Mouse (Mus musculus) cerebellum, postnatal 14 days (tissue): ENCODE results near the gene Wdhd1.

Experiments
- DNase-seq, 2 experiments: peaks; one replicate each; pipeline ENCODE4 v3.0.0; 2021; ENCODE audit warnings: mixed read lengths in 2 of 2

Wdhd1 gene

DNA sequence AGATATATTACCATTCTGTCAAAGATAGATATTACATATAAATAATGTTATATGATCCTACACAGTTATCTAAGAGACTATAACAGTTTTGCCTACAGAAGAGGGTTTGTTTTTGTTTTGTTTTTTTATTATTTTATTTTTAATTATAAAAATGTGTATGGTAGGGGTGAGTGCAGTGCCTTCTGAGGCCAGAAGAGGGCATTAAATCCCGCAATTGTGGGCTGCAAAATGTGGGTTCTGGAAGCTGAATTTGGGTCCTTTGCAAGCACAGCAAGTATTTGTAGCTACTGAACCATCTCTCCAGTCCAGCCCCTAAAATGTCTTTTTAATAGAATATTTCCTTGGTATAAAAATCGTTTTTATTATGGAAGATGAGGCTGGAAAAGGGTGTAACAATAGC lies 2.4 kb upstream of the Wdhd1 start:
- peak in 1 of 2 experiments; percentile 14 for DNase-seq

DNA sequence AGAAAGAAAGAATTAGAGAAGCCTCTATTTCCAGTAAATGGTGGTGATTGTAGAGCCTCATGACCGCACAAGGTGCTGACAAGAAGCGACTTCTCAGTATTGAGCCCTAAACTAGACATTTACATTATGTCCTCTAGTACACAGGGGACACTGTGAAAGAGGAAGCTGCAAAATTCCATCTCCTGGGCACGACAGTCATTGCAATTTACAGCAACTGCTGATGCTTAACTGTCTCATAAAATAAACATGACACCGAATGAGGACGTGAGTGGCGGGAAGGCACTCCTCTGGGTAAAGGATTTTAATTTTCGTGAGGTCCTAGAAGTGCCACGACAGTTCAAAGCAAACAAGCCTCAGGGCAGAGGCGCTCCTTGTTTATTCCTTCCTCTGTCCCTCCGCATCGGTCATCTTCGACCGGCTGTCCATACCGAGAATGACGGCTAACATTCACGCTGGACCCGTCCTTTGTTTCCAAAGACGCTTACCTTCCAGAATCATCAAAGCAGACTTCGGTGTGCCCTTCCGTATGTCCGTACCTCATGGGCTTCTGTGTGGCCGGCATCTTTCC lies 537 bp downstream of the Wdhd1 start:
- no peak for DNase-seq

GRCm38 (mm10) chr14:47275417-47275816 lies 1.2 kb downstream of the Wdhd1 start:
- peak in 1 of 2 experiments; percentile 13 for DNase-seq

DNA sequence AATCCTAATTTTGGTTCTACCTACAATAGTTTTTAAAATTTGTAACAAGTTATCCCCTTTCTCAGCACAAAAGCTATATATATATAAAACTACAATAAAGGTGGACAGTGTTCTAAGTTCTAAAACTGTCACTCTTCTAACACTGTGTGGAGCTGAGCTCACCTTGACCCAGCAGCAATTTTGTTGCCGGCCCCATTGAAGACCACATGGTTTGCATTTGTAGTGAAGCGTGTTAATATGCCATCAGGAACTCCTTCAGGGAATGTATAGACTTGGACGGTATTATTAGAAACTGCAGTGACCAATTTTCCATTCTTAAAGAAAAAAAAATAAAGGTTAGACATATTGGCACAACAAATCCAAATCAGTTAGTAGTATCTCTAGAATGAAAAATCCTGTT lies 2.9 kb downstream of the Wdhd1 start:
- no peak for DNase-seq

DNA sequence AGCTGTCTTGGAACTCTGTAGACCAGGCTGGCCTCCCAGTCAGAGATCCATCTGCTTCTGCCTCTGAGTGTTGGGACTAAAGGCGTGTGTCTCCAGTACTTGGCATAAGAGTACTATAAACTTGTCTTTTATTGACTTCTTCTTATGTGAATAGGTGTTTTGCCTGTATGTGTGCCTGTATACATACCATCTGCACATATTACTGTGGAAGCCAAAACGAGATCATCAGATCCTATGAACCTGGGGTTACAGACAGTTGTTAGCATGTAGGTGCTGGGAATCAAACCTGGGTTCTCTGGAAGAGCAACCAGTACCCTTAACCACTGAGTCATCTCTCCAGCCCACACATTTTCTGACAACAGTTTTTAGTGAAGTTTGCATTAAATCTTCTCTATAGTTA lies 7.0 kb downstream of the Wdhd1 start:
- DNase-seq, result no peak

DNA sequence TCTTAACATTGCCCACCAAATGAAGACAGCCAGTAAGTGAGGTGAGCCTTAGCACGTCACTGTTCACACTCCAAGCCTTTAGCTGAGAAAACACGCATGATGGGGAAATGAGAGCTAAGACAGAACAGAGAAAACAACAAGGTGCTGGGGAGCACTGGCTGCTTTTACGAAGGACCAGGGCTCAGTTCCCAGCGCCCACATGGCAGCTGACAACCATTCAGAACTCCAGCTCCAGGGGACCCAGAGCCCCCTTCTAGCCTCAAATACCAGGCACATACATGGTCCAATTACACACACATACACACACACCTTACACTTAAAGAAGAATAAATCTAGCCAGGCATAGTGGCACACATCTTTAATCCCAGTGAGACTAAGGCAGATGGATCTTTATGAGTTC lies 7.6 kb downstream of the Wdhd1 start:
- no peak for DNase-seq

DNA sequence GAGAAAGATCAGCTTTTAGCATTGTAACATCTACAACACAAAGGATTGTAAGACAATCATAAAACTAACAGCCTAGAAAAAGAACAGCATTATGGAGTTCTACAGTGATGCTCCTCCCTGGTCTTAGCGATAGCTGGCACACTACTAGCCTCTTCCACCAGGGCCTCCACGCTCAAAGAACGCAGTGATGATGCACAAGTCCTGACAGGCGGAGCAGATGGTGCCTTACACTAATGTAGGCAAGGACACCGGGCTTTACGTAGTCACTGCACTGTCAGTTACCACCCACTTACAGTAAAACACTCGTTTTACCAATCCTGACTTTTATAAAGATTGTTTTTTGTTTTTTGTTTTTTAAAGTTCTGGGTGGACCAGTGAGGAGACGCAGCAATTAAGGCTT lies 10.8 kb downstream of the Wdhd1 start:
- DNase-seq, result no peak

DNA sequence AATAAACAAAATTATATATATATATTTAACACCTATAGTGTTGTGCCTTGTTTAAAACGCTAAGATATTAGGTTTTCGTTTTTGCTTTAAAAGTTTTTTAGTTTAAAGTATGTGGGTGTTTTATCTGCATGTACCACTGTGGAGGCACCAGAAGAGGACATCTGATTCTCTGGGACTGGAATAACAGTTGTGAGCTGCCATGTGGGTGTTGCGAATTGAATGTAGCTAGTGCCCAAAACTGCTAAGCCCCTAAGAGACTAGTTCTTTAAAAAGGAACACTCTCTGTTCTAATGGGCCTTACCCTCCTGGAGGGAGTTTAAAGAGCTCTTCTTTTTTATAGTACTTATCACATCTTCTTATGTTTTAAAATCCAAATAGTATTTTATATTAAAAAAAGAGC lies 11.8 kb downstream of the Wdhd1 start:
- no peak for DNase-seq

DNA sequence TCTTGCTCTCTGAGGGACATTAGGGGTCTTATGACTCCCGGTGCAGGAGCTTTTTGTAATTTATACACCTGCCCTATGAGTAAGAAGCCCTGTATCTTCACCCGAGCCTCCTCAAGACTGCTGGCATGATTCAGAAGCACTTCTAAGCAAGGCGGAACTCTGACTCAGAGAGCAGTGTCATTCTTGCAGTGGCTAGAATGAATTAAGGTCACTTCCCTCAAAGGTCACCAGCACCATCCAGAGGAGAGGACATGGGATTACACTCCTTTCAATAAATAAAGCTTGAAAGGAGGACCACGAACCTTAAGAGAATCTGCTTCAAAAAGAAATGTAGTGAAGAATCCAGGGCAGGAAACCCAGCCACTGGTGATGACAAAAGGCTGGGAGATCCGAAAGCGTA lies 26.8 kb downstream of the Wdhd1 start:
- DNase-seq, result no peak

DNA sequence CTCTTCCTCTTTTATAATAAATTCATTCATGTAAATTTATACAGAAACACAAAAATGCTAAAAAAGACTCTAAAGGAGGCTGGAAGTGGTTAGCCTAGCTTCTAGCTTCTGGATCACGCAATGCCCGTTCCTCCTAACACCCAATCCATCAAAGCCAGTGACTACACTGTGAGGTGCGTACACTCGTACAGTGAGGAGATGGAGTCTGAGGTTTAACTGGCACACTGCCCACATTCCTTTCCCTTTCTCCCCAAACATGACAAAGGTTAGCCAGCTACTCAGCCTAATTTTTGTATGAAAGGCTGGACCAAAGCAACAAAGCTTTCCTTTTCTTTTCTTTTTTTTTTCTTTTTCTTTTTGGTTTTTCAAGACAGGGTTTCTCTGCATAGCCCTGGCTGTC lies 33.9 kb downstream of the Wdhd1 start:
- DNase-seq, result no peak

- no peak for DNase-seq
These were observed 35.6 kb downstream of the Wdhd1 start for GRCm38 (mm10) chr14:47241046-47241445.

DNA sequence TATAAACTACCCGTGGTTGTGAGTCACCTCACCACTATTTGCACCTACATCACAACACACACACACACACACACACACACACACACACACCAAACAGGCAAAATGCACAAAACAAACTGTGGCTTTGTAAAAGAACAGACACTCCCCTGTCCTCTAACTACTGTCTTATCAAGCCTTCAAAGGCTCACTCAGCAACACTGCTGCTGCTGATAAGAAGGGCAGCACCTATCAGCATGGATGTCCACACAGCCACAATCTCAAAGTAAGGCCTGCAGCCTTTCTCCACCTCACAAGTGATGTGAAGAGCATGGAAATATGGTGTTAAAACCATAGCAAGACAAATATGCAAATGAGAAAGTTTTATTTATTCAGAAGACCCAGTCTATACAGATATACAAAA lies 36.1 kb downstream of the Wdhd1 start:
- no peak for DNase-seq

DNA sequence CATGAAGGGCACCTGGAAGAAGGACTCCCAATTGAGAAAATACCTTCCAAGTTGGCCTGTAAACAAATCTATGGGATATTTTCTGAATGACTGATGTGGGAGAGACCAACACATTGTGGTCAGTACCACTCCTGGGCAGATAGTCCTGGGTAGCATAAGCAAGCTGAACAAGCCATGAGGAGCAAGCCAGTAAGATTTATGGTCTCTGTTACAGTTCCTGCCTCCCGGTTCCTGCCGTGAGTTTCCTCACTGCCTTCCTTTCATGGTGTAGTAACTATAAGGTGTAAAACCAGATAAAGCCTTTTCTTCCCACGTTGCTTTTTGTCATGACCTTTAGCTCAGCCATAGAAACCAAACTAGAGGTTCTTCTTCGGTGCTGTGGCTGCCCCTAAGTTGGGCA lies 39.4 kb downstream of the Wdhd1 start:
- DNase-seq, result no peak

- DNase-seq, result no peak
These were observed 40.2 kb downstream of the Wdhd1 start for GRCm38 (mm10) chr14:47236491-47236890.

DNA sequence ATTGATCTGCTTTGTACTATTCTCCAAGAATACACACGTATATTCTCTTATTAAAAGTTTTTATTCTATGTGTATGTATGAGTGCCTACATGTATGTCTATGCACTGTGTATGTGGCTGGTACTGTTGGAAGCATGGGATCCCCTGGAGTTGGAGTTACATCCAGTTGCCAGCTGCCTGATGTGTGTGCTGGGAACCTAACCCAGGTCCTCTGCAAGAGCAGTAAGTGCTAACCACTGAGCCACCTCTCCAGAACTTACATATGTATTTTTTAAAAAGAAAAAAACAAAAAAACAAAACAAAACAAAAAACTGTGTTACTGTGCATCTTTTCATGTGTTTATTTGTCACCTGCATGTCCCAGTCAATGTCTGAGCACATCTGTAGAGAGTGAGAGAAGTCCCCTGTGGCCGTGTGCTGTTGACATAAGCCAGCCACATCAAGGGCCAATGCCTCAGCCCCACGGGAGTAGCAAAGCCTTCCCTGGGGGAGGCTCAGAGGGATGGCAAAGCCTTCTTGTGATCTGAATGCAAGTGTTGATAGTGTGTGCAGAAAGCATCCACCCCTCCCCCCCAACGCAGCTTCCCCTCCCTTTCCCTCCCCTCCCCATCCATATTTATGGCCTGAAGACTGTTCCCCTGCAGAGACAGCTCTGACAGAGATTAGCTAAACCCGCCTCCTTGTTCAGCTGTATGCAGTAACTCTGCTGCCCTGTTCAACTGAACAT lies 42.0 kb downstream of the Wdhd1 start:
- no peak for DNase-seq

DNA sequence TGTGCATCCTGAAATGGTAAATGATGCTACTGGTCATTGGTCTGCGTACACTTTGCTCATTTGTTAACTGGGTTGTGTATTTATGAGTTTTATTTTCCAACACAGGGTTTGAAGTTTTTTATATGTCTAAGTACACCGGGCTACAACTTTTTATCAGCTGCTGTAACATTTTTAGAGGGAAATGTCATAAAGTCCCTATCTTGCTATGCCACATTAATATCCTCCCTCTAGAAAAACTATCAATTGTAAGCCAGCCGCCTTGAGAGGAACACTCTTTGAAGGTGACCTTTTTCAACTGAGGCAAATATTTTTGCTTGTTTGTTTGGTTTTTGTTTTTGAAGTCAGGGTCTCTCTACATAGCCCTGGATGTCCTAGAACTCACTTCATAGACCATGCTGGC lies 42.6 kb downstream of the Wdhd1 start:
- DNase-seq, result no peak

GRCm38 (mm10) chr14:47233602-47234001 lies 43.1 kb downstream of the Wdhd1 start:
- no peak for DNase-seq

DNA sequence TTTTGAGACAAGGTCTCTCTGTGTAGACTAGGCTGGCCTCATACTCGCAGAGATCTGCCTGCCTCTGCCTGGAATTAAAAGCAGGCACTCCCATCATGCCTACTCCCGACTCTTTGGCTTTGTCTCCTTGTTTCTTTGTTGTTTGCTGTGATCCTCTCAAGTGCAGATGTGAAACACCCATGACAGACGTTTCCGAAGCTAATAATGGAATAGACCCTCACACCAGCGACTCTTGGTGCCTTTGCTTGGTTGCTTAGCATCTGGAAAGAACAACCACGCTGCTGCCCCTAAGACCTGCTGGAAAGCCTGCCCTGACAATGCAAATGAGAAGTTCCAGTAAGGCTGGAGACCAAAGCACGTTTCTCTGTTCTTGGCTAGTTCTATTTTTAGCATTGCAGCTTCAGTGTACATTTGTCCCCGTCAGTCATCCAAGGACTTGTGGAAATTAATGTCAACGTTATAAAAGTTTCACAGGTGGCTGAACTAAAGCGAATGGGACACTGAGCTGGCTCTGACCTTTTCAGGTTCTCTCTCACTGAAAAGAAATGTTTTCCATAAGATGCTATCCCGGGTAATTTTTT lies 46.8 kb downstream of the Wdhd1 start:
- DNase-seq, result no peak

DNA sequence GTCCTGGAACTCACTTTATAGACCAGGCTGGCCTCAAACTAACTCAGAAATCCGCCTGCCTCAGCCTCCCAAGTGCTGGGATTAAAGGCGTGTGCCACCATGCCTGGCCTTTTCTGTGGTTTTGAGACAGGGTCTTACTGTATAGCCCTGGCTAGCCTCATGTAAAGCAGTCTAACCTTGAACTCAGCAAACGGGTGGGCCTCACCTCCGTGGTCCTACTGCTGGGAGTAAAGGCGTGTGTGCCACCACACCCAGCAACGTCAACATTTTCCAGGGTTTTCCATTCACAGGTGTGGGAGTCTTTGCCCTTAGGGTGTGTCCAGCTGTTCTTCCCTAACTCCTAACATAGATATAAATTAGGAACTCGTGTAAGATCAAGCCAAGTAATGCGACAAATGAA lies 50.7 kb downstream of the Wdhd1 start:
- no peak for DNase-seq

GRCm38 (mm10) chr14:47224476-47225325 lies 52.0 kb downstream of the Wdhd1 start:
- peak in 1 of 2 experiments; percentile 9 for DNase-seq

DNA sequence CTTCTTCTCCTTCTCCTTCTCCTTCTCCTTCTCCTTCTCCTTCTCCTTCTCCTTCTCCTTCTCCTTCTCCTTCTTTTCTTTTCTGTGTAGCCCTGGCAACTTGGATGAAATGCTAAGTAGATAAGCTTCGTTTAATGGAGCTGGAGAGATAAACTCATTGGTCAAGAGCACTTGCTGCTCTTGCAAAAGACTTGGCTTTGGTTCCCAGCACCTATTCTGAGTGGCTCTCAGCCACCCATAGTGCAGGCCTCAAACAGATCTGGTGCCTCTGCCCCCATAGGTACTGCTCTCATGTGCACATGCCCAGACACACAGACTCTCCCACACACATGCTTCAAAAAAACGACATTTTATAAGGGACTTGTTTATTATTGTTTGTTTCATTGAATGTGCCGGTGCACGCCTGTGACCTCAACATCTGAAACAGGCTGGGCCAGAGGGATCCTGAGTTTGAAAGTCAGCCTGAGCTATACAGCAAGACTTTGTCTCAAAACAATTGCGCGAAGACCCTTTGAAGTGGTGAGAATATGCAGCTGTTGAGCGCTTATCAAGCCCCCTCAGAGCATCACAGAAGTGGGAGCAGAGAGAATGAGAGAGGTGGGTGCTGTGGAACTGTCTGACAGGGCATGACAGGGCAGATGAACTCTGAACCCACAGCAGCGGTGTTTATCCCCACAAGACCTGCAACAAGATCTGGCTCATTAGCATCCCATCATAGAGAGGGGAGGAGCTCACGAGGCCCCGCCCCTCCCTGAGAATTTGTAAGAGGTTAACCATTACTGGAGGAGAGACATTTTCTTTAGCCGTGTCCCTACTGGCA lies 53.8 kb downstream of the Wdhd1 start:
- no peak for DNase-seq

- no peak for DNase-seq
These were observed 55.1 kb downstream of the Wdhd1 start for GRCm38 (mm10) chr14:47221567-47221966.
